Mouse (Mus musculus) erythroblast, embryonic 14.5 days (primary cell): ENCODE results near the gene Apbb2.

Source experiments
- GATA1 ChIP-seq: IDR thresholded peaks from 2 replicates; pipeline ENCODE4 v1.6.1; 2012; ENCODE audit warnings: low read length, inconsistent platforms, mixed read lengths
- TAL1 ChIP-seq: IDR thresholded peaks from 3 replicates; pipeline ENCODE4 v1.6.1; 2012; ENCODE audit warnings: low read length, inconsistent platforms, mixed read lengths

DNA sequence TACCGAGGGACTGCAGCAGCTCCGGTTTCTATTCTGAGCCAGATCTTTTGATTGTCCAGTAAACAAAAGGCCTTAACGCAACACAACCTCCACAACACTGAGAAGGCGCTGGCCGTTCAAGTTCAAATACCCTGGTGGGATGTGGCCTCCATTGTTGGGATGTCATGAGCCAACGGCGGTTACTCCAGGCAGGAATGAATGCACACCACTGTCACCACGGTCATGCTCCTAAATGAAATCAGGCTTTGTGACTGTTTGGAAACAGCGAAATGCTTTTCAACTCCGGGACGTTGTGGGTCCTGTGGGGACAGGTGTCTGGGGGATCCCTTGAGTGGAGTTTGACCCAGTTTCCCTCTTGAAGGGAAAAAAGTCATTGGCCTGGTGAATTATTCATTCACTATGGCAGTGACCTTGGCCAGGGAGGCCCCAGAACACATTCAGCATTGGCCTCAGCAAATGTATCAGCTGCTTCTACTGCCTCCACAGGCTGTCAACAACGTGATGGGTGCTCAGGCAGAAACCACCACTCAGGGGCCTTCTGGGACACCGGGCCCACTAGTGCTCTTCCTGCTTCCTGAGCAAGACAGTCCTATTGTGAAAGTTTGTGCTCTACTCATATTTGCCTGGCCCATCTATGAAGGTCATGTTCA lies 244.9 kb downstream of the Apbb2 start:
- TF ChIP-seq GATA1: no peak
- TF ChIP-seq TAL1: no peak
